Mouse (Mus musculus): ENCODE results near the gene Cdkn2a. TPM values are rescaled to one million over a fixed set of nuclear protein-coding genes. Genes with fewer than 3 reads are reported as not detected.

Gene Cdkn2a
- total and polyA plus RNA-seq, 2 experiments from 2014 or later = not detected

GRCm38 (mm10) chr4:89295441-89296220 is 1.2 kb upstream of the Cdkn2a start:
- 12% methylated on average over 26 of the region's 31 CpGs for WGBS
- Histone ChIP-seq H3K9ac (replicated peaks; ENCODE audit: low read depth, low read length) (peak overlapping the region; percentile 55), H3K36me3 (replicated peaks; ENCODE audit: control insufficient read depth, insufficient read depth, low read length) (no peaks in the 10 kb centered on the region), H3K9me3 (replicated peaks; ENCODE audit: control insufficient read depth, low read length) (no peaks in the 10 kb centered on the region), H3K4me3 (ENCODE audit: low read depth, low read length) (peak overlapping the region; percentile 67), H3K4me1 (ENCODE audit: control insufficient read depth, insufficient read depth) (peaks cover 5% of the 10 kb centered on the region; the same call in 1 of the 2 replicates), H3K4me2 (ENCODE audit: low read depth, low read length) (peak overlapping the region; percentile 79), H3K27me3 (ENCODE audit: control insufficient read depth, insufficient read depth, low read length) (peaks cover 78% of the 10 kb centered on the region), H3K27ac (ENCODE audit: low read depth) (no peak overlapping the region)
- DNase-seq (ENCODE audit: low spot score) = no peak
- ATAC-seq (ENCODE audit: insufficient read depth, low read depth) = peak; percentile 42
- TF ChIP-seq CTCF (IDR thresholded peaks at IDR 0.05; ENCODE audit: low read depth) = no peak
- TF ChIP-seq EP300 (IDR thresholded peaks at IDR 0.05; ENCODE audit: low read depth) = no peak

DNA sequence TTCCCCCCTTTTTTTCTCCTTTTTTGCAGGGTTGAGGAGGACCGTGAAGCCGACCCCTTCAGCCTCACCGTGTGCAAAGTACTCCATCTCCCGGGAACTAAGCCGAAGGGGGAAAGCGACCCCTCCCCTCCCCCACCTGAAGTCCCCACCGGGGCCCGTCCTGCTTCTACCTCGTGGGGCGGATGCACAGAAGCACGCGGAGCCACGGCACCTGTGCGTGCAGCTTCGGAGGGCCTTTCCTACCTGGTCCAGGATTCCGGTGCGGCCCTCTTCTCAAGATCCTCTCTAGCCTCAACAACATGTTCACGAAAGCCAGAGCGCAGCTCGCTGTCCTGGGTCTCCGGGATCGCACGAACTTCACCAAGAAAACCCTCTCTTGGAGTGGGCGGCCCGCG is 365 bp downstream of the Cdkn2a start:
- H3K4me2 ChIP-seq (ENCODE audit: low read depth, low read length) = peak overlapping the region; percentile 79
- TF ChIP-seq CTCF (IDR thresholded peaks at IDR 0.05; ENCODE audit: low read depth) (no peak), EP300 (IDR thresholded peaks at IDR 0.05; ENCODE audit: low read depth) (no peak)
- ATAC-seq (ENCODE audit: insufficient read depth, low read depth) = no peak

DNA sequence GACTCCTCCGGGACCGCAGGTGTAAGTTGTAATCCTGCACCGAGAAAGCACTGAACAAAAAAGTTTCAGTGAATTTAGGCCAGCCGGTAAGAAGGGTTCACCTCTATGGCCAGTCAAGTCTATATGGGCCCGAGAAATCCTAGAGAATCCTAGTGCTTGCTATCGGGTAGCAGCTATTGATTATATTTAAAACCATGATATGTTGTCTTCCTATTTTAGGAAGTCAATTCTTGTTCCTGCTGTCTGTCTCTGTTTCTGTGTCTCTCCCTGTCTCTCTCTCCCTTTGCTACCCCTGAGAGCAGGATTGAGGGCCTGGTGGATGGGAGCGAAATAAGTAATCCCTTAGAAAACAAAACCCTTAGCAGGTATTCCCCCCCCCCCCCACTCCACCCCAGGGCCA is 937 bp downstream of the Cdkn2a start:
- 36% methylated on average over 7 of the region's 7 CpGs for WGBS
- H3K9me3 ChIP-seq (replicated peaks; ENCODE audit: control insufficient read depth, low read length) = no peaks in the 10 kb centered on the region
- DNase-seq (ENCODE audit: low spot score) = no peak
- no peak for ATAC-seq (ENCODE audit: insufficient read depth, low read depth)
- no peak overlapping the region for H3K4me2 ChIP-seq (ENCODE audit: low read depth, low read length)
- H3K36me3 ChIP-seq (replicated peaks; ENCODE audit: control insufficient read depth, insufficient read depth, low read length) = no peaks in the 10 kb centered on the region
- no peak overlapping the region for H3K9ac ChIP-seq (replicated peaks; ENCODE audit: low read depth, low read length)
- peaks cover 87% of the 10 kb centered on the region for H3K27me3 ChIP-seq (ENCODE audit: control insufficient read depth, insufficient read depth, low read length)
- no peak for TF ChIP-seq EP300 (IDR thresholded peaks at IDR 0.05; ENCODE audit: low read depth)
- no peak for TF ChIP-seq CTCF (IDR thresholded peaks at IDR 0.05; ENCODE audit: low read depth)
- H3K27ac ChIP-seq (ENCODE audit: low read depth) = no peak overlapping the region
- no peak overlapping the region for H3K4me3 ChIP-seq (ENCODE audit: low read depth, low read length)
- peaks cover 5% of the 10 kb centered on the region; the same call in 1 of the 2 replicates for H3K4me1 ChIP-seq (ENCODE audit: control insufficient read depth, insufficient read depth)

More for the DNA sequence above, 365 bp downstream of the Cdkn2a start:
- Histone ChIP-seq H3K4me3 (ENCODE audit: low read depth, low read length) (peak overlapping the region; percentile 67), H3K36me3 (replicated peaks; ENCODE audit: control insufficient read depth, insufficient read depth, low read length) (no peaks in the 10 kb centered on the region), H3K27ac (ENCODE audit: low read depth) (no peak overlapping the region), H3K9ac (replicated peaks; ENCODE audit: low read depth, low read length) (peak overlapping the region; percentile 55), H3K9me3 (replicated peaks; ENCODE audit: control insufficient read depth, low read length) (no peaks in the 10 kb centered on the region), H3K27me3 (ENCODE audit: control insufficient read depth, insufficient read depth, low read length) (peaks cover 82% of the 10 kb centered on the region), H3K4me1 (ENCODE audit: control insufficient read depth, insufficient read depth) (peaks cover 5% of the 10 kb centered on the region; the same call in 1 of the 2 replicates)
- 3% methylated on average over 26 of the region's 26 CpGs for WGBS
- no peak for DNase-seq (ENCODE audit: low spot score)

- Histone ChIP-seq H3K4me1 (ENCODE audit: control insufficient read depth, insufficient read depth) (0 out of 2 replicates have a peak, but pooled peaks cover under 1% of the 10 kb centered on the region), H3K27ac (ENCODE audit: low read depth) (no peak overlapping the region), H3K36me3 (replicated peaks; ENCODE audit: control insufficient read depth, insufficient read depth, low read length) (no peaks in the 10 kb centered on the region), H3K9me3 (replicated peaks; ENCODE audit: control insufficient read depth, low read length) (no peaks in the 10 kb centered on the region), H3K4me2 (ENCODE audit: low read depth, low read length) (no peak overlapping the region), H3K27me3 (ENCODE audit: control insufficient read depth, insufficient read depth, low read length) (peaks cover 86% of the 10 kb centered on the region), H3K4me3 (ENCODE audit: low read depth, low read length) (no peak overlapping the region), H3K9ac (replicated peaks; ENCODE audit: low read depth, low read length) (no peak overlapping the region)
- TF ChIP-seq EP300 (IDR thresholded peaks at IDR 0.05; ENCODE audit: low read depth) (no peak), CTCF (IDR thresholded peaks at IDR 0.05; ENCODE audit: low read depth) (no peak)
- DNase-seq (ENCODE audit: low spot score) (no peak), ATAC-seq (ENCODE audit: insufficient read depth, low read depth) (no peak)
- 1% methylated on average over 4 of the region's 4 CpGs for WGBS
These were observed 5.4 kb downstream of the Cdkn2a start for GRCm38 (mm10) chr4:89289028-89289427.

DNA sequence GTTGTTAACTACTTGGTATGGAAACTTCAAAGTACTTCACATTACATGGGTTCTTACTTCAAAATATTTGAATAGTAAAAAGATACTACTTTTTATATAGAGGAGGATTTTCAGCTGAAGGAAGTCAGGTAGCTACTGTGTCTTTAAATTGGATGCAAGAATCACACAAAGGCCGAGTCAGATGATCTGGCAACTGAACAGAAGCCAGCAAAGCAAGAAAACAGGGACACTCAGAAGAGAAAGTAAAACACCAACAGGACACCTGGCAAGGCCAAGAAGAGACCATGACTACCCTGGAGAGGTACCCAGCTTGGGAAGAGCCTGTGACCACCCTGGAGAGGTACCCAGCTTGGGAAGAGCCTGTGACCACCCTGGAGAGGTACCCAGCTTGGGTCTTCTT is 7.9 kb downstream of the Cdkn2a start:
- H3K4me1 ChIP-seq (ENCODE audit: control insufficient read depth, insufficient read depth) = no peaks in the 10 kb centered on the region
- H3K4me3 ChIP-seq (ENCODE audit: low read depth, low read length) = no peak overlapping the region
- WGBS = 6% methylated on average over 1 of the region's 1 CpGs
- H3K4me2 ChIP-seq (ENCODE audit: low read depth, low read length) = no peak overlapping the region
- no peak for DNase-seq (ENCODE audit: low spot score)
- no peak for TF ChIP-seq EP300 (IDR thresholded peaks at IDR 0.05; ENCODE audit: low read depth)
- TF ChIP-seq CTCF (IDR thresholded peaks at IDR 0.05; ENCODE audit: low read depth) = no peak
- no peaks in the 10 kb centered on the region for H3K36me3 ChIP-seq (replicated peaks; ENCODE audit: control insufficient read depth, insufficient read depth, low read length)
- H3K9me3 ChIP-seq (replicated peaks; ENCODE audit: control insufficient read depth, low read length) = no peaks in the 10 kb centered on the region
- no peak overlapping the region for H3K27ac ChIP-seq (ENCODE audit: low read depth)
- H3K27me3 ChIP-seq (ENCODE audit: control insufficient read depth, insufficient read depth, low read length) = peaks cover 86% of the 10 kb centered on the region
- H3K9ac ChIP-seq (replicated peaks; ENCODE audit: low read depth, low read length) = no peak overlapping the region
- ATAC-seq (ENCODE audit: insufficient read depth, low read depth) = no peak

All from heart, postnatal 0 days (tissue).